Mouse (Mus musculus): ENCODE data around the gene Hspa1b. TPM values are rescaled to one million over a fixed set of nuclear protein-coding genes. Genes with fewer than 3 reads are reported as not detected.
"Not testable (repeated sequence)": the region's sequence is repeated elsewhere in the genome, so short reads cannot be mapped to it uniquely, and the experiment has no call there.

Hspa1b gene
- total and polyA plus RNA-seq, 2 experiments from 2014 or later = 0.79 to 18.2 TPM

GRCm38 (mm10) chr17:34957291-34957690 lies 1.7 kb downstream of the Hspa1b start:
- 16% methylated on average over 32 of the region's 40 CpGs for WGBS
- H3K9me3 ChIP-seq (ENCODE audit: low read length); ATAC-seq (ENCODE audit: low FRiP score): not testable (repeated sequence)

GRCm38 (mm10) chr17:34956340-34956739 lies 2.7 kb downstream of the Hspa1b start:
- peak; percentile 36 for DNase-seq (ENCODE audit: low spot score)
- Histone ChIP-seq H3K4me2 (ENCODE audit: low read depth, low read length, poor library complexity, severe bottlenecking) (no peak overlapping the region), H3K4me3 (ENCODE audit: low read depth, low read length) (no peak overlapping the region), H3K9me3 (ENCODE audit: low read length) (no peaks in the 10 kb centered on the region), H3K9ac (replicated peaks; ENCODE audit: low read length, poor library complexity, severe bottlenecking) (no peak overlapping the region), H3K4me1 (ENCODE audit: insufficient read depth, low read length) (no peaks in the 10 kb centered on the region), H3K27me3 (ENCODE audit: insufficient read depth, low read length) (peaks cover 6% of the 10 kb centered on the region; the same call in 1 of the 2 replicates), H3K36me3 (ENCODE audit: insufficient read depth, low read length) (no peaks in the 10 kb centered on the region), H3K27ac (ENCODE audit: low read depth, low read length) (no peak overlapping the region)
- 30% methylated on average over 1 of the region's 1 CpGs for WGBS
- no peak for ATAC-seq (ENCODE audit: low FRiP score)
- TF ChIP-seq CTCF (IDR thresholded peaks at IDR 0.05) = peak; percentile 78

More at GRCm38 (mm10) chr17:34957291-34957690, 1.7 kb downstream of the Hspa1b start:
- H3K9ac ChIP-seq (replicated peaks; ENCODE audit: low read length, poor library complexity, severe bottlenecking); H3K4me3 ChIP-seq (ENCODE audit: low read depth, low read length); H3K36me3 ChIP-seq (ENCODE audit: insufficient read depth, low read length); H3K27me3 ChIP-seq (ENCODE audit: insufficient read depth, low read length); DNase-seq (ENCODE audit: low spot score); H3K4me2 ChIP-seq (ENCODE audit: low read depth, low read length, poor library complexity, severe bottlenecking); H3K27ac ChIP-seq (ENCODE audit: low read depth, low read length); H3K4me1 ChIP-seq (ENCODE audit: insufficient read depth, low read length): not testable (repeated sequence)

GRCm38 (mm10) chr17:34955884-34956283 lies 3.2 kb downstream of the Hspa1b start:
- ATAC-seq (ENCODE audit: low FRiP score) (no peak), DNase-seq (ENCODE audit: low spot score) (no peak)
- H3K9me3 ChIP-seq (ENCODE audit: low read length) = no peaks in the 10 kb centered on the region
- 74% methylated on average over 3 of the region's 3 CpGs for WGBS
- H3K27ac ChIP-seq (ENCODE audit: low read depth, low read length) = no peak overlapping the region
- 0 out of 2 replicates have a peak, but pooled peaks cover under 1% of the 10 kb centered on the region for H3K4me1 ChIP-seq (ENCODE audit: insufficient read depth, low read length)
- no peak overlapping the region for H3K4me3 ChIP-seq (ENCODE audit: low read depth, low read length)
- peaks cover 6% of the 10 kb centered on the region; the same call in 1 of the 2 replicates for H3K27me3 ChIP-seq (ENCODE audit: insufficient read depth, low read length)
- no peak for TF ChIP-seq CTCF (IDR thresholded peaks at IDR 0.05)
- no peak overlapping the region for H3K4me2 ChIP-seq (ENCODE audit: low read depth, low read length, poor library complexity, severe bottlenecking)
- H3K9ac ChIP-seq (replicated peaks; ENCODE audit: low read length, poor library complexity, severe bottlenecking) = no peak overlapping the region
- H3K36me3 ChIP-seq (ENCODE audit: insufficient read depth, low read length) = no peaks in the 10 kb centered on the region

- Histone ChIP-seq H3K4me1 (ENCODE audit: insufficient read depth, low read length) (0 out of 2 replicates have a peak, but pooled peaks cover 5% of the 10 kb centered on the region), H3K4me3 (ENCODE audit: low read depth, low read length) (no peak overlapping the region), H3K27ac (ENCODE audit: low read depth, low read length) (no peak overlapping the region), H3K9ac (replicated peaks; ENCODE audit: low read length, poor library complexity, severe bottlenecking) (no peak overlapping the region), H3K27me3 (ENCODE audit: insufficient read depth, low read length) (peaks cover 6% of the 10 kb centered on the region; the same call in 1 of the 2 replicates), H3K4me2 (ENCODE audit: low read depth, low read length, poor library complexity, severe bottlenecking) (no peak overlapping the region), H3K9me3 (ENCODE audit: low read length) (no peaks in the 10 kb centered on the region), H3K36me3 (ENCODE audit: insufficient read depth, low read length) (peaks cover 7% of the 10 kb centered on the region; the same call in 1 of the 2 replicates)
- ATAC-seq (ENCODE audit: low FRiP score) = no peak
- no peak for DNase-seq (ENCODE audit: low spot score)
- TF ChIP-seq CTCF (IDR thresholded peaks at IDR 0.05) = no peak
- WGBS = 74% methylated on average over 4 of the region's 4 CpGs
These were observed 4.2 kb downstream of the Hspa1b start for GRCm38 (mm10) chr17:34954831-34955230.

- no peak overlapping the region for H3K27ac ChIP-seq (ENCODE audit: low read depth, low read length)
- H3K4me1 ChIP-seq (ENCODE audit: insufficient read depth, low read length) = 0 out of 2 replicates have a peak, but pooled peaks cover 5% of the 10 kb centered on the region
- peaks cover 7% of the 10 kb centered on the region; the same call in 1 of the 2 replicates for H3K36me3 ChIP-seq (ENCODE audit: insufficient read depth, low read length)
- TF ChIP-seq CTCF (IDR thresholded peaks at IDR 0.05) = no peak
- DNase-seq (ENCODE audit: low spot score) = no peak
- H3K4me2 ChIP-seq (ENCODE audit: low read depth, low read length, poor library complexity, severe bottlenecking) = no peak overlapping the region
- H3K9ac ChIP-seq (replicated peaks; ENCODE audit: low read length, poor library complexity, severe bottlenecking) = no peak overlapping the region
- no peak overlapping the region for H3K4me3 ChIP-seq (ENCODE audit: low read depth, low read length)
- WGBS = 93% methylated on average over 4 of the region's 4 CpGs
- ATAC-seq (ENCODE audit: low FRiP score) = no peak
- H3K9me3 ChIP-seq (ENCODE audit: low read length) = no peaks in the 10 kb centered on the region
- H3K27me3 ChIP-seq (ENCODE audit: insufficient read depth, low read length) = peaks cover 6% of the 10 kb centered on the region; the same call in 1 of the 2 replicates
These were observed 5.1 kb downstream of the Hspa1b start for GRCm38 (mm10) chr17:34953904-34954303.

- Histone ChIP-seq H3K4me1 (ENCODE audit: insufficient read depth, low read length) (0 out of 2 replicates have a peak, but pooled peaks cover 5% of the 10 kb centered on the region), H3K9me3 (ENCODE audit: low read length) (no peaks in the 10 kb centered on the region), H3K9ac (replicated peaks; ENCODE audit: low read length, poor library complexity, severe bottlenecking) (no peak overlapping the region), H3K27me3 (ENCODE audit: insufficient read depth, low read length) (peaks cover 6% of the 10 kb centered on the region; the same call in 1 of the 2 replicates), H3K4me3 (ENCODE audit: low read depth, low read length) (no peak overlapping the region), H3K27ac (ENCODE audit: low read depth, low read length) (no peak overlapping the region), H3K4me2 (ENCODE audit: low read depth, low read length, poor library complexity, severe bottlenecking) (no peak overlapping the region), H3K36me3 (ENCODE audit: insufficient read depth, low read length) (peaks cover 7% of the 10 kb centered on the region; the same call in 1 of the 2 replicates)
- 86% methylated on average over 3 of the region's 3 CpGs for WGBS
- ATAC-seq (ENCODE audit: low FRiP score) (no peak), DNase-seq (ENCODE audit: low spot score) (no peak)
- no peak for TF ChIP-seq CTCF (IDR thresholded peaks at IDR 0.05)
These were observed 5.8 kb downstream of the Hspa1b start for GRCm38 (mm10) chr17:34953258-34953657.
